Mouse (Mus musculus) megakaryocyte, embryonic 14.5 days (primary cell): ENCODE data around the gene Igsf9b. TPM values are rescaled to one million over a fixed set of nuclear protein-coding genes. Genes with fewer than 3 reads are reported as not detected.

Source experiments
- H3K27me3 ChIP-seq: replicated peaks from 2 replicates; pipeline ENCODE3; 2012; ENCODE audit warnings: inconsistent platforms
- H3K36me3 ChIP-seq: replicated peaks from 2 replicates; pipeline ENCODE3; 2012; ENCODE audit warnings: low read length, inconsistent platforms, mixed read lengths
- H3K4me1 ChIP-seq: 2 replicates; pipeline ENCODE4 v1.6.1; 2012; ENCODE audit warnings: inconsistent platforms
- H3K4me3 ChIP-seq: replicated peaks from 2 replicates; pipeline ENCODE3; 2012; ENCODE audit warnings: moderate library complexity, mild to moderate bottlenecking, inconsistent platforms
- H3K9me3 ChIP-seq: 2 replicates; pipeline ENCODE4 v1.6.1; 2012; ENCODE audit warnings: inconsistent platforms
- FLI1 ChIP-seq: IDR thresholded peaks from 2 replicates; pipeline ENCODE4 v1.6.1; 2012; ENCODE audit warnings: low read length, inconsistent platforms, mixed read lengths
- GATA1 ChIP-seq: IDR thresholded peaks from 3 replicates; pipeline ENCODE4 v1.6.1; 2012; ENCODE audit warnings: mixed read lengths, low read length, inconsistent platforms, borderline replicate concordance
- polyA plus RNA-seq: library from polyadenylated mRNA; stranded (reverse); fragments of >175 nt; gene quantifications from 2 replicates; pipeline ENCODE4 v1.2.3, GENCODE M21; 2012; ENCODE audit warnings: low replicate concordance; ENCODE audit not compliant: insufficient read depth

Igsf9b gene
- polyA plus RNA-seq, 1 experiment = not detected

DNA sequence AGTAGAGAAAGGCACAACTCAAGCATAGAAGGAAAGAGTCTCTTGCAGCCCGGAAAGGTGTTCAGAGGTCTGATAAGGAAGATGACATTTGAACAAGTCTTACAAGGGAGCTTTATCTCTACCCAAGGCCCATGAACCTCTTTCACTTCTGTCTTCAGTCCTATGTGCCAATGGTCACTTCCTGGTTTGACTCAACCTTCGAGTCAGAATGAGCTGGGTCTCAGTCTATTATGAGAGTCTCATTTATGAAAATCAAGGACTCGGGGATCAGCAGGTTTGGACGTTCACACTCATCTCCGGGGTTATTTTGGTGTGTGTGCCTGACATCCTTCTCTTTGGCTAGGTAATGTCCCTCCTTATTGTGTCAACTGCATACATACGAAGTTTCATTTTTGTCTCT, 58.9 kb downstream of the Igsf9b start:
- no peaks in the 10 kb centered on the region for H3K4me1 ChIP-seq
- no peaks in the 10 kb centered on the region for H3K36me3 ChIP-seq
- no peaks in the 10 kb centered on the region for H3K27me3 ChIP-seq
- TF ChIP-seq GATA1 = no peak
- TF ChIP-seq FLI1 = no peak
- H3K4me3 ChIP-seq = no peak overlapping the region
- H3K9me3 ChIP-seq = peaks cover 13% of the 10 kb centered on the region

DNA sequence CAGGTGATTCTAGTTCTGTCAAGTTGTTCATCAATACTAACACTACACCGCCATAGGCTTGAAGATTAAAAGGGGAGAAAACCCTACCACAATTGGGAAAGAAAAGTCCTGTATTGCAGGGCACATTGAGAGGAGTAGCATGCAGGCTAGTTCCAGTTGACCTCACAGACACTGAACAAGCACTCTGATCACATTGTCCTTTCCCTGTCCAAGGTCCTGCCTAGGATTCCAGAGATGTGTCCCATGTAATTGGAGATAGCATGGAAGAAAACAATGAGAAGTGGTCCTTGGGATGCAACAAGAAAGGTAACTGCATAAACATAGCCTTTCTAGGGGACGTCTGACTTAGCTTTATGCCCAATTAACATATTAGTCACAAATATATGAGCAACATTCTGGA, 68.2 kb downstream of the Igsf9b start:
- H3K9me3 ChIP-seq = no peaks in the 10 kb centered on the region

DNA sequence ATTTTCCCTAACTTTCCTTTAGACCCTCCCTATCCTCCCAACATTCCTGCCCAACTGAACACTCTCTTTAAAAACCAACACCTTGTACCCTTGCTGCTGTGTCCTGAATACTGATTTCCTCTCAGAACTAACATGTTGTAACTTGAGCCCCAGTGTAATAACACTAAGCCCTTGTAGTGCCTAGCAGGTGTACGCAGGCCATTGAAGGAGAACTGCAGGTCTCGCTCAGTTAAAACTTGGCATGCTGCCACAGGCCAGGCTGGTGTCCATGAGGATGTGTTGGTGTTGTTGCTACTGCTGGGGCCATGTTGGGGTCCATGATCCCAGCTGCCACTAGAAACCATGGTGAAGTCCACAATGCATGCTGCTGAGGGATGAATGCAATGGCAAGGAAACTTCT, 70.1 kb downstream of the Igsf9b start:
- Histone ChIP-seq H3K4me3 (no peak overlapping the region), H3K4me1 (no peaks in the 10 kb centered on the region), H3K27me3 (no peaks in the 10 kb centered on the region), H3K9me3 (no peaks in the 10 kb centered on the region), H3K36me3 (no peaks in the 10 kb centered on the region)
- TF ChIP-seq FLI1 (no peak), GATA1 (no peak)

More for the DNA sequence above, 68.2 kb downstream of the Igsf9b start:
- H3K4me3 ChIP-seq = no peak overlapping the region
- H3K36me3 ChIP-seq = no peaks in the 10 kb centered on the region
- TF ChIP-seq GATA1 (no peak), FLI1 (no peak)
- H3K27me3 ChIP-seq = no peaks in the 10 kb centered on the region
- H3K4me1 ChIP-seq = no peaks in the 10 kb centered on the region

DNA sequence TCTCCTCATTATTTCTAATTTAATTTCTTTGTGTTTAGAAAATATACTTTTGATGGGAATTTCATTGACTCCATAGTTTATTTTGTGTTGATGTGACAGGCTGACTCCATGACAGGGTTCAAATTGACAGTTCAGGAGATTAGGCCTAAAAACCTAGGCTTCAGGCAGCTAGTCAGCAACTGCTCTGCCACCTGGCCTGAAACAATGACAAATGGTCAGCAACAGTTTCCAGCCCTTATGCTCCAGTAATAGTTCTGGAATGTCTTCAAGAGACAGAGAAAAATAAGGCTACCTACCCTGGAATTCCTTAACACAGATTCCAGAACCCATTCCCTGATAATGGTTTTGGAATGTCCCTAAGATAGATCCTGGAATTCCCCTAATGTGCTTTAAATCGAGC, 76.7 kb downstream of the Igsf9b start:
- no peak overlapping the region for H3K4me3 ChIP-seq
- TF ChIP-seq FLI1 (no peak), GATA1 (no peak)

DNA sequence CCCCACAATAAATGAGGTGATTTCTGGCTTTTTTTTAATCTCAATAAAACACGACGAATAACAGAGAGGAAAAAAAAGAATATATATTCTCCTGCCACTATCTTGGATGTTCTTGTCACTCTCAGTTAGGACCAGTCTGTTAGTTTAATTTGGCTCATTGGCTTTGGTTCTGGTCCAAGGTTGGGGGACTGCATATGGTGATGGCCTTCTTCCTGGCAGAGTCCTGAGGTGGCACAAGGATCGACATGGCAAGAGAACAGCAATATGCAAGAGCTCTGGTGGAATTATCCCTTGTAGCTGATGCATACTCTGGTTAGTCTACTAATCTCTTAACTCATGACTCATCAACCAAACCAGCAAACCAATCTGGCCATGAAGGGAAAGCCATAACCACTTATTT, 87.9 kb downstream of the Igsf9b start:
- no peaks in the 10 kb centered on the region for H3K27me3 ChIP-seq
- TF ChIP-seq GATA1 (no peak), FLI1 (no peak)
- H3K4me3 ChIP-seq = no peak overlapping the region
- H3K36me3 ChIP-seq = no peaks in the 10 kb centered on the region
- H3K4me1 ChIP-seq = no peaks in the 10 kb centered on the region
- no peaks in the 10 kb centered on the region for H3K9me3 ChIP-seq

More for the DNA sequence above, 76.7 kb downstream of the Igsf9b start:
- H3K36me3 ChIP-seq = no peaks in the 10 kb centered on the region
- H3K9me3 ChIP-seq = no peaks in the 10 kb centered on the region
- no peaks in the 10 kb centered on the region for H3K27me3 ChIP-seq
- no peaks in the 10 kb centered on the region for H3K4me1 ChIP-seq

DNA sequence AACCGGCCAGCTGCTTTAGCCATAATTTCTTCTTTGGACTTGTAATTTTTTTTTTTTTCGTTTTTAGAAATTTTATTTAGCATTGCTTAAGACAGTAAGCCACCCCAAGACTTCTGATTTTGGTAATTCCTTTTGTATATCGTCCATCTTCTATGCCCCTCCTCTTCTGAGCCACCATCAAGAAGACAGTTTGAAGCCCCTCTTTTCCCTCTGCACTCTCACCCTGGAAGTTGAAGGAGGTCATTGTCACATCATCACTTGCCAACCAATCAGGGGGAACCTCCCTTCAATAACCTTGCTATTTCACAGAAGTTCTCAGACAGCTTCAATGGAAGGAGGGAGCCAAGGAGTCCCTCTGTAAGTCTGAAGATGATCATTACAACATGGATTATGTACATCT, 97.5 kb downstream of the Igsf9b start, which contains the start of gene Spata19:
Gene Spata19, plus strand, starts transcription at position 301 of the 400 bp plus-strand sequence.
- Histone ChIP-seq H3K4me1 (no peaks in the 10 kb centered on the region), H3K36me3 (no peaks in the 10 kb centered on the region), H3K27me3 (no peaks in the 10 kb centered on the region), H3K9me3 (no peaks in the 10 kb centered on the region; the same call in 1 of the 2 replicates), H3K4me3 (peak within 1 kb of the TSS; percentile 59)
- no peak for TF ChIP-seq GATA1
- TF ChIP-seq FLI1 = no peak

DNA sequence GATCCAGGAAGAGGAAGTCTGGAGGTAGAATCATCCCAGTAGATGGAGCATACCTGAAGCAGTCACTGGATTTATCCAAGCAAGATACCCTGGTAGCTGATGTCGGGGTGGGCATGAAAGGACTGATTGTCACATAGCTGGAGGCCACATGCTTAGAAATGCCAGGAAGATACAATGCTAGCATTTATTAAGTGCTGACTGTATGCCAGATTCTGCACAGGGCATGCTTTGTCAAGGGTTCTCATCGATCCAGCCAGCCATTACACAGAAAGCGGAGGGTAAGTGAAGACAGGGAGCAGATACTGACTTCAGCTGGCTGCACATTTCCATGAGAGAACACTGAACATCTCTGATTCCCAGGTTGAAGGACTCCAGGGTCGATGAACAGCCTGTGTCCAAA, 102.2 kb downstream of the Igsf9b start:
- Histone ChIP-seq H3K27me3 (no peaks in the 10 kb centered on the region), H3K4me3 (no peak overlapping the region), H3K9me3 (no peaks in the 10 kb centered on the region; the same call in 1 of the 2 replicates), H3K36me3 (no peaks in the 10 kb centered on the region), H3K4me1 (no peaks in the 10 kb centered on the region)
- TF ChIP-seq GATA1 (no peak), FLI1 (no peak)

Other genes with a start within 250 kb of the Igsf9b start
- 0.13 TPM in 1 of 2 replicates, not detected in the other for gene Jam3, start 143.8 kb upstream of the Igsf9b start, polyA plus RNA-seq
- gene Spata19, start 97.6 kb downstream of the Igsf9b start, polyA plus RNA-seq = not detected in 2 replicates